Mouse (Mus musculus) MEL (cell line): Measurements from ENCODE around the gene Gskip. TPM values are rescaled to one million over a fixed set of nuclear protein-coding genes. Genes with fewer than 3 reads are reported as not detected.
A peak's percentile ranks its signal among the peaks of the same experiment; 100 is the strongest.

ENCODE experiments used
- DNase-seq: peaks from one replicate; pipeline ENCODE4 v3.0.0; 2011; ENCODE audit warnings: low read depth, low spot score
- H3K27ac ChIP-seq: 2 replicates; pipeline ENCODE4 v1.5.1; 2012; ENCODE audit warnings: low read depth, mild to moderate bottlenecking, control low read depth, low read length, moderate library complexity; ENCODE audit not compliant: control insufficient read depth
- H3K27me3 ChIP-seq, 2 experiments: fragments of 150-350 bp in 1 of 2; sonication (generic) in 1 of 2; 2 replicates each; pipeline ENCODE4 v1.6.1; 2012; ENCODE audit warnings: low read length in 2 of 2, mild to moderate bottlenecking in 2 of 2, improper control_type of control experiment in 1 of 2, moderate library complexity in 1 of 2; ENCODE audit not compliant: insufficient read depth in 2 of 2, control insufficient read depth in 1 of 2
- H3K36me3 ChIP-seq, 2 experiments: 2 replicates each; pipeline ENCODE4 v1.6.1; 2012 to 2014; ENCODE audit warnings: low read length in 2 of 2, improper control_type of control experiment in 1 of 2, inconsistent platforms in 1 of 2, mild to moderate bottlenecking in 1 of 2; ENCODE audit not compliant: insufficient read depth in 2 of 2, control insufficient read depth in 1 of 2
- H3K4me1 ChIP-seq, 2 experiments: fragments of 150-350 bp in 1 of 2; sonication (generic) in 1 of 2; 2 replicates each; pipeline ENCODE4 v1.6.1; 2012; ENCODE audit warnings: low read length in 2 of 2, improper control_type of control experiment in 1 of 2, mild to moderate bottlenecking in 1 of 2; ENCODE audit not compliant: insufficient read depth in 2 of 2, control insufficient read depth in 1 of 2
- H3K4me3 ChIP-seq, 2 experiments: fragments of 150-350 bp in 1 of 2; sonication (generic) in 1 of 2; 2 replicates each; pipeline ENCODE4 v1.5.1; 2012; ENCODE audit warnings: low read depth in 2 of 2, low read length in 2 of 2, mild to moderate bottlenecking in 2 of 2, moderate library complexity in 2 of 2, control low read depth in 1 of 2, improper control_type of control experiment in 1 of 2; ENCODE audit not compliant: control insufficient read depth in 1 of 2, insufficient read depth in 1 of 2
- H3K79me2 ChIP-seq: 2 replicates; pipeline ENCODE4 v1.6.1; 2012; ENCODE audit warnings: mild to moderate bottlenecking, low read length, moderate library complexity; ENCODE audit not compliant: control insufficient read depth, poor library complexity, insufficient read depth
- H3K9ac ChIP-seq: 2 replicates; pipeline ENCODE4 v1.6.1; 2012; ENCODE audit warnings: low read depth, mild to moderate bottlenecking, control low read depth, low read length, moderate library complexity; ENCODE audit not compliant: control insufficient read depth, poor library complexity, severe bottlenecking
- H3K9me3 ChIP-seq: fragments of 150-350 bp; sonication (generic); replicated peaks from 2 replicates; pipeline ENCODE4 v1.6.1; 2012; ENCODE audit warnings: mild to moderate bottlenecking, low read length, improper control_type of control experiment, moderate library complexity; ENCODE audit not compliant: insufficient read depth
- CHD1 ChIP-seq: IDR thresholded peaks from 2 replicates; pipeline ENCODE4 v1.6.1; 2012; ENCODE audit warnings: low read depth, mild to moderate bottlenecking, inconsistent platforms, low read length, improper control_type of control experiment
- CTCF ChIP-seq, 3 experiments: IDR thresholded peaks in 2 of 3; conservative IDR thresholded peaks in 1 of 3; 2 replicates each; pipeline ENCODE4 v1.5.1; 2011 to 2012; ENCODE audit warnings: low read length in 3 of 3, low read depth in 2 of 3, mild to moderate bottlenecking in 2 of 3, improper control_type of control experiment in 1 of 3, inconsistent platforms in 1 of 3, mixed read lengths in 1 of 3, moderate library complexity in 1 of 3; ENCODE audit not compliant: control insufficient read depth in 1 of 3, insufficient read depth in 1 of 3, poor library complexity in 1 of 3, severe bottlenecking in 1 of 3
- E2F4 ChIP-seq: IDR thresholded peaks from 2 replicates; pipeline ENCODE4 v1.6.1; 2011; ENCODE audit warnings: low read depth, low read length, improper control_type of control experiment, borderline replicate concordance
- ELF1 ChIP-seq: IDR thresholded peaks from 2 replicates; pipeline ENCODE4 v1.6.1; 2014; ENCODE audit warnings: low read depth, mild to moderate bottlenecking, inconsistent platforms, low read length, improper control_type of control experiment, moderate library complexity
- ETS1 ChIP-seq: IDR thresholded peaks from 2 replicates; pipeline ENCODE4 v1.6.1; 2012; ENCODE audit warnings: low read depth, mild to moderate bottlenecking, inconsistent platforms, low read length, improper control_type of control experiment, moderate library complexity
- GATA1 ChIP-seq: IDR thresholded peaks from 2 replicates; pipeline ENCODE4 v1.6.1; 2011; ENCODE audit warnings: low read depth, low read length, improper control_type of control experiment
- HCFC1 ChIP-seq: IDR thresholded peaks from 2 replicates; pipeline ENCODE4 v1.6.1; 2012; ENCODE audit warnings: low read depth, mild to moderate bottlenecking, inconsistent platforms, low read length, improper control_type of control experiment, moderate library complexity
- JUND ChIP-seq: IDR thresholded peaks from 2 replicates; pipeline ENCODE4 v1.6.1; 2011; ENCODE audit warnings: low read depth, mild to moderate bottlenecking, improper control_type of control experiment, low read length
- MAFK ChIP-seq: IDR thresholded peaks from 2 replicates; pipeline ENCODE4 v1.6.1; 2011; ENCODE audit warnings: low read depth, mild to moderate bottlenecking, low read length, improper control_type of control experiment, borderline replicate concordance
- MAX ChIP-seq: IDR thresholded peaks from 2 replicates; pipeline ENCODE4 v1.6.1; 2011; ENCODE audit warnings: low read length, improper control_type of control experiment
- MEF2A ChIP-seq: IDR thresholded peaks from 2 replicates; pipeline ENCODE4 v1.6.1; 2014; ENCODE audit warnings: low read depth, mild to moderate bottlenecking, inconsistent platforms, low read length, improper control_type of control experiment; ENCODE audit not compliant: poor library complexity, insufficient replicate concordance, severe bottlenecking; ENCODE audit errors: extremely low read depth
- MXI1 ChIP-seq: IDR thresholded peaks from 2 replicates; pipeline ENCODE4 v1.6.1; 2011; ENCODE audit warnings: mild to moderate bottlenecking, low read depth, low read length, improper control_type of control experiment
- NELFE ChIP-seq: IDR thresholded peaks from 2 replicates; pipeline ENCODE4 v1.6.1; 2011; ENCODE audit warnings: low read depth, low read length, improper control_type of control experiment
- POLR2AphosphoS2 ChIP-seq: IDR thresholded peaks from 2 replicates; pipeline ENCODE4 v1.6.1; 2011; ENCODE audit warnings: low read length, improper control_type of control experiment
- RAD21 ChIP-seq: IDR thresholded peaks from 2 replicates; pipeline ENCODE4 v1.6.1; 2011; ENCODE audit warnings: mild to moderate bottlenecking, low read depth, low read length, improper control_type of control experiment
- RCOR1 ChIP-seq: IDR thresholded peaks from 2 replicates; pipeline ENCODE4 v1.6.1; 2012; ENCODE audit warnings: low read depth, mild to moderate bottlenecking, inconsistent platforms, low read length, improper control_type of control experiment
- SIN3A ChIP-seq: IDR thresholded peaks from 2 replicates; pipeline ENCODE4 v1.6.1; 2012; ENCODE audit warnings: low read length, improper control_type of control experiment, inconsistent platforms
- SMC3 ChIP-seq: IDR thresholded peaks from 2 replicates; pipeline ENCODE4 v1.6.1; 2011; ENCODE audit warnings: low read depth, low read length, improper control_type of control experiment
- TBP ChIP-seq: IDR thresholded peaks from 2 replicates; pipeline ENCODE4 v1.8.0; 2011; ENCODE audit warnings: low read depth, low read length, improper control_type of control experiment
- USF1 ChIP-seq: IDR thresholded peaks from 2 replicates; pipeline ENCODE4 v1.6.1; 2014; ENCODE audit warnings: low read depth, mild to moderate bottlenecking, inconsistent platforms, low read length, improper control_type of control experiment, moderate library complexity
- USF2 ChIP-seq, 2 experiments: IDR thresholded peaks; 2 replicates each; pipeline ENCODE4 v1.6.1; 2011 to 2012; ENCODE audit warnings: improper control_type of control experiment in 2 of 2, low read length in 2 of 2, borderline replicate concordance in 1 of 2, inconsistent platforms in 1 of 2, low read depth in 1 of 2, mild to moderate bottlenecking in 1 of 2; ENCODE audit not compliant: insufficient read depth in 1 of 2
- ZMIZ1 ChIP-seq: IDR thresholded peaks from 2 replicates; pipeline ENCODE4 v1.6.1; 2012; ENCODE audit warnings: low read depth, mild to moderate bottlenecking, inconsistent platforms, low read length, improper control_type of control experiment, moderate library complexity
- ZNF384 ChIP-seq: IDR thresholded peaks from 2 replicates; pipeline ENCODE4 v1.6.1; 2012; ENCODE audit warnings: low read depth, mild to moderate bottlenecking, inconsistent platforms, low read length, improper control_type of control experiment
- polyA plus RNA-seq, 2 experiments: library from polyadenylated mRNA; stranded (reverse) in 1 of 2; unstranded in 1 of 2; fragments of >175 nt in 1 of 2; fragments of >200 nt in 1 of 2; gene quantifications; 2 replicates each; pipeline versions ENCODE4 v1.2.1 to v1.2.4; 2012; ENCODE audit warnings: low replicate concordance in 2 of 2, low read depth in 1 of 2; ENCODE audit not compliant: insufficient read length in 2 of 2, insufficient read depth in 1 of 2, missing spikeins in 1 of 2
- total RNA-seq: library from RNA; depleted of rRNA; stranded (reverse); fragments of 300-350 nt; gene quantifications from 2 replicates; pipeline ENCODE4 v1.2.3, GENCODE M21; 2012

The Gskip gene
- total and polyA plus RNA-seq, 3 experiments: 12.6 to 13.9 TPM; not detected in 1

DNA sequence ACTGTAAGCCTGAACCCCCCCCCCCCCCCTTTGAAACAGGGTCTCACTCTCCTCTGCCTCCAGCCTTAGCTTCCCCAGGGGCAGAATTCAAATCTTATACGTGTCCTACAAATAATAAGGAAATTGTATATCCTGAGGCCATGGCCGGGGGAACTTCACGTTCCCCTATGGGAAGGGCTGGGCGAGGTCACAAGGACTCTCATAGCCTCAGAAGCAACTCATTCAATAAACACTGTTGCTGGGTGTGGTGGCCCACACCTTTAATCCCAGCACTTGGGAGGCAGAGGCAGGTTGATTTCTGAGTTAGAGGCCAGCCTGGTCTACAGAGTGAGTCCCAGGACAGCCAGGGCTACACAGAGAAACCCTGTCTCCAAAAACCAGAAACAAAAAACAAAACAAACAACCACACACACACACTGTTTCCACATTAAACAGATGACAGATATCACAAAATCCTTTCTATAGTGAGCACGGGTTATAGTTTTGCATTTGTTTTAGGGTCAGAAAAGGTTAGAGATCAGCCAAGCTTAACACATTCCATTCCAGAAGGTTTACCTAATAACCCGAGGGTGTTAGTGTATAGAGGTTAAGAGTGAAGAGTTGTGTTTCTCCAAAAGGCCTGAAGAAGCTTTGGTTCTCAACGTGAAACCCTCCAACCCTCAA lies 50.7 kb downstream of the Gskip start:
- peaks cover 6 to 16% of the 10 kb centered on the region in 2 experiments for H3K4me1 ChIP-seq
- H3K27me3 ChIP-seq: no peaks in the 10 kb centered on the region
- H3K79me2 ChIP-seq: no peaks in the 10 kb centered on the region
- no peak overlapping the region for H3K9ac ChIP-seq
- H3K4me3 ChIP-seq: no peak overlapping the region
- DNase-seq: no peak
- TF ChIP-seq MAX (no peak), ZNF384 (no peak), GATA1 (no peak), NELFE (no peak), USF1 (no peak), TBP (no peak), E2F4 (no peak)
- H3K9me3 ChIP-seq: no peaks in the 10 kb centered on the region
- H3K27ac ChIP-seq: no peak overlapping the region
- peaks cover 0 to 12% of the 10 kb centered on the region in 2 experiments; a peak in 2 of 4 replicates for H3K36me3 ChIP-seq

GRCm38 (mm10) chr12:105735889-105736251 lies 51.2 kb downstream of the Gskip start:
- peaks cover 0 to 8% of the 10 kb centered on the region in 2 experiments; a peak in 2 of 4 replicates for H3K36me3 ChIP-seq
- H3K4me3 ChIP-seq: no peak overlapping the region
- DNase-seq: no peak
- no peak overlapping the region for H3K27ac ChIP-seq
- TF ChIP-seq SMC3: no peak
- H3K27me3 ChIP-seq: no peaks in the 10 kb centered on the region
- H3K4me1 ChIP-seq: peaks cover 6 to 12% of the 10 kb centered on the region in 2 experiments
- no peaks in the 10 kb centered on the region for H3K79me2 ChIP-seq
- H3K9me3 ChIP-seq: no peaks in the 10 kb centered on the region
- H3K9ac ChIP-seq: no peak overlapping the region

- Histone ChIP-seq H3K9me3 (peaks cover 2% of the 10 kb centered on the region; the same call in 1 of the 2 replicates), H3K27ac (peak overlapping the region; percentile 42), H3K9ac (no peak overlapping the region), H3K79me2 (no peaks in the 10 kb centered on the region), H3K36me3 (peaks cover 0 to 3% of the 10 kb centered on the region in 2 experiments; a peak in 2 of 4 replicates), H3K4me3 (no peak overlapping the region), H3K27me3 (no peaks in the 10 kb centered on the region), H3K4me1 (peaks cover 6 to 7% of the 10 kb centered on the region in 2 experiments; a peak in 3 of 4 replicates)
- peak; percentile 48 for DNase-seq
- TF ChIP-seq ETS1 (peak; percentile 67), RAD21 (no peak), MXI1 (peak; percentile 54), ZMIZ1 (no peak), RCOR1 (peak; percentile 57; the same call in 1 of the 2 replicates), HCFC1 (no peak), USF2 (IDR thresholded peaks at IDR 0.05; ENCODE audit: borderline replicate concordance in 1 of 2, insufficient read depth in 1 of 2, low read depth in 1 of 2, low read length in 2 of 2) (no peak), E2F4 (no peak), USF1 (peak; percentile 86), MAFK (no peak), POLR2AphosphoS2 (no peak), CTCF (IDR thresholded peaks at IDR 0.05 in 2 of 3, conservative IDR thresholded peaks at IDR 0.05 in 1 of 3; ENCODE audit: control insufficient read depth in 1 of 3, insufficient read depth in 1 of 3, low read depth in 2 of 3, low read length in 3 of 3, poor library complexity in 1 of 3, severe bottlenecking in 1 of 3) (no peak), JUND (no peak), ELF1 (0 out of 2 replicates have a peak, but pooled peaks have one; percentile 35), CHD1 (no peak), NELFE (no peak), SIN3A (peak; percentile 52), MEF2A (no peak), TBP (no peak)
Observed at GRCm38 (mm10) chr12:105738316-105739096, 53.9 kb downstream of the Gskip start.
